In genomic region chr17:56030919-56031318, GRCm38 (mm10) we compare ENCODE assay signal across 8 mouse cellular contexts. TPM values are rescaled to one million over a fixed set of nuclear protein-coding genes. Genes with fewer than 3 reads are reported as not detected.
A peak's percentile ranks its signal among the peaks of the same experiment; 100 is the strongest.
DNase-seq lines count a peak whose midpoint lies in the region; ATAC-seq and TF ChIP-seq lines count a peak whose summit lies in the region.

No protein-coding gene starts in this region.

- H3K4me1 ChIP-seq in cortical plate, adult 2 months (ENCODE audit: control insufficient read depth, insufficient read depth, low read length), result peaks cover 19% of the 10 kb centered on the region

- no peak for TF ChIP-seq CTCF in cortical plate, adult 2 months (IDR thresholded peaks at IDR 0.05; ENCODE audit: extremely low read depth, insufficient read depth, low read length)

- peak; percentile 36 to 44 for DNase-seq in frontal cortex, postnatal 10 days (ENCODE audit: low spot score in 2 of 2)
- DNase-seq in frontal cortex, postnatal 14 days (ENCODE audit: low spot score in 2 of 2), result no peak
- DNase-seq in 416B (ENCODE audit: low read depth), result peak; percentile 96
- peak; percentile 54 to 75 for DNase-seq in kidney, postnatal 4 days
- DNase-seq in thymus, postnatal 0 days (ENCODE audit: low spot score), result peak; percentile 64
- DNase-seq in right cerebral cortex, postnatal 36 days (ENCODE audit: low spot score in 2 of 2), result no peak

- H3K27ac ChIP-seq in cortical plate, adult 2 months (ENCODE audit: insufficient read depth, low read length), result peak overlapping the region; percentile 43; the same call in 1 of the 2 replicates

- no peak for ATAC-seq in monocyte, adult 5-6 weeks (replicated peaks; ENCODE audit: insufficient number of reproducible peaks, low FRiP score, low TSS enrichment, poor library complexity, severe bottlenecking)

- H3K4me3 ChIP-seq in cortical plate, adult 2 months (ENCODE audit: insufficient read depth, low read length), result no peak overlapping the region

- TF ChIP-seq POLR2A in cortical plate, adult 2 months (IDR thresholded peaks at IDR 0.05; ENCODE audit: extremely low read depth, insufficient read depth, low read length), result no peak

RNA-seq across cellular contexts. Expression of gene Sh3gl1, which starts 5.5 kb away (rescaled TPM):
- 56.5 and 59.4 TPM in 2 replicates for polyA plus RNA-seq in cortical plate, adult 2 months (2012; rRNA removed)
- 117 and 129 TPM in 2 replicates for polyA plus RNA-seq in thymus, postnatal 0 days (2015; fragmentation: Nextera tagmentation; extraction: Ambion mirVana)
- total RNA-seq in monocyte, adult 5-6 weeks (2017), result 22.4 to 35.7 TPM (median 23.4 TPM) in 3 replicates

RNA-seq across cellular contexts. Expression of gene Chaf1a, which starts 9.3 kb away (rescaled TPM):
- 2.6 and 2.8 TPM in 2 replicates for polyA plus RNA-seq in cortical plate, adult 2 months (2012; rRNA removed)
- polyA plus RNA-seq in thymus, postnatal 0 days (2015; fragmentation: Nextera tagmentation; extraction: Ambion mirVana), result 18.0 and 18.5 TPM in 2 replicates
- 0.64 to 4.6 TPM (median 2.1 TPM) in 3 replicates for total RNA-seq in monocyte, adult 5-6 weeks (2017)

RNA-seq across cellular contexts. Expression of gene Mpnd, which starts 25.4 kb away (rescaled TPM):
- 142 and 154 TPM in 2 replicates for polyA plus RNA-seq in cortical plate, adult 2 months (2012; rRNA removed)
- 65.7 and 65.9 TPM in 2 replicates for polyA plus RNA-seq in thymus, postnatal 0 days (2015; fragmentation: Nextera tagmentation; extraction: Ambion mirVana)
- 31.5 to 106 TPM (median 82.0 TPM) in 3 replicates for total RNA-seq in monocyte, adult 5-6 weeks (2017)

RNA-seq across cellular contexts. Expression of gene Stap2, which starts 25.5 kb away (rescaled TPM):
- 6.0 TPM in 2 replicates for polyA plus RNA-seq in cortical plate, adult 2 months (2012; rRNA removed)
- polyA plus RNA-seq in thymus, postnatal 0 days (2015; fragmentation: Nextera tagmentation; extraction: Ambion mirVana), result 17.6 and 18.0 TPM in 2 replicates
- 0.29 to 1.1 TPM in 2 of 3 replicates, not detected in the other for total RNA-seq in monocyte, adult 5-6 weeks (2017)

RNA-seq across cellular contexts. Expression of gene Ubxn6, which starts 43.9 kb away (rescaled TPM):
- 109 and 120 TPM in 2 replicates for polyA plus RNA-seq in cortical plate, adult 2 months (2012; rRNA removed)
- 38.7 and 39.9 TPM in 2 replicates for polyA plus RNA-seq in thymus, postnatal 0 days (2015; fragmentation: Nextera tagmentation; extraction: Ambion mirVana)
- total RNA-seq in monocyte, adult 5-6 weeks (2017), result 38.0 to 40.4 TPM (median 38.5 TPM) in 3 replicates

Comparison
In these comparisons a context has a peak if more than half of its experiments do, and no peak if none do; other contexts are left out.
1. DNase-seq: peak in frontal cortex, postnatal 10 days (2 of 2), 416B (single experiment), kidney, postnatal 4 days (2 of 2) and thymus, postnatal 0 days (single experiment); none in frontal cortex, postnatal 14 days (0 of 2) and right cerebral cortex, postnatal 36 days (0 of 2).